Mouse (Mus musculus) forebrain, embryonic 14.5 days (tissue): ENCODE measurements around the gene Fibcd1. TPM values are rescaled to one million over a fixed set of nuclear protein-coding genes. Genes with fewer than 3 reads are reported as not detected.

Source experiments
- ATAC-seq: fragments of 200-750 bp; cut with Nextera tagmentation; 2 replicates; pipeline ENCODE4 v1.8.0; 2017; ENCODE audit warnings: mild to moderate bottlenecking, moderate library complexity
- DNase-seq: peaks from one replicate; pipeline ENCODE4 v3.0.0-alpha.2; 2015; ENCODE audit warnings: low spot score
- H3K27ac ChIP-seq: fragments of 300-500 bp; sonication (generic); 2 replicates; pipeline ENCODE4 v1.5.1; 2014; ENCODE audit warnings: low read depth, mild to moderate bottlenecking, control low read depth, low read length, moderate library complexity
- H3K27me3 ChIP-seq: fragments of 300-500 bp; sonication (generic); replicated peaks from 2 replicates; pipeline ENCODE4 v1.6.1; 2014; ENCODE audit warnings: low read length, control low read depth, mixed read lengths; ENCODE audit not compliant: control insufficient read depth, insufficient read depth
- H3K36me3 ChIP-seq: fragments of 300-500 bp; sonication (generic); 2 replicates; pipeline ENCODE4 v1.6.1; 2014; ENCODE audit warnings: low read length, control low read depth; ENCODE audit not compliant: control insufficient read depth, insufficient read depth
- H3K4me1 ChIP-seq: fragments of 300-500 bp; sonication (generic); 2 replicates; pipeline ENCODE4 v1.6.1; 2014; ENCODE audit warnings: antibody characterized with exemption, low read length, control low read depth; ENCODE audit not compliant: control insufficient read depth, insufficient read depth
- H3K4me2 ChIP-seq: fragments of 300-500 bp; sonication (generic); 2 replicates; pipeline ENCODE4 v1.6.1; 2014; ENCODE audit warnings: mild to moderate bottlenecking, control low read depth, low read length
- H3K4me3 ChIP-seq: fragments of 300-500 bp; sonication (generic); 2 replicates; pipeline ENCODE4 v1.5.1; 2014; ENCODE audit warnings: low read depth, low read length, control low read depth
- H3K9ac ChIP-seq: fragments of 300-500 bp; sonication (generic); 2 replicates; pipeline ENCODE4 v1.6.1; 2014; ENCODE audit warnings: mild to moderate bottlenecking, low read length, control low read depth, moderate library complexity
- H3K9me3 ChIP-seq: fragments of 300-500 bp; sonication (generic); replicated peaks from 2 replicates; pipeline ENCODE4 v1.6.1; 2016; ENCODE audit warnings: low read length, control low read depth, mixed read lengths; ENCODE audit not compliant: control insufficient read depth
- WGBS: fragments of 180-500 bp; shearing (Covaris S2); extraction: QIAGEN DNeasy Blood & Tissue Kit; methylation state at CpG from one replicate; pipeline ENCODE4 v1.1.7; 2014; 5-methylcytosine and 5-hydroxymethylcytosine counted together
- polyA plus RNA-seq: library from polyadenylated mRNA; unstranded; fragments of >200 nt; fragmentation: Nextera tagmentation; extraction: Ambion mirVana; gene quantifications from 2 replicates; pipeline ENCODE4 v1.2.1, GENCODE M21; 2014

The Fibcd1 gene
- polyA plus RNA-seq, 1 experiment from 2014 or later = 3.0 TPM

DNA sequence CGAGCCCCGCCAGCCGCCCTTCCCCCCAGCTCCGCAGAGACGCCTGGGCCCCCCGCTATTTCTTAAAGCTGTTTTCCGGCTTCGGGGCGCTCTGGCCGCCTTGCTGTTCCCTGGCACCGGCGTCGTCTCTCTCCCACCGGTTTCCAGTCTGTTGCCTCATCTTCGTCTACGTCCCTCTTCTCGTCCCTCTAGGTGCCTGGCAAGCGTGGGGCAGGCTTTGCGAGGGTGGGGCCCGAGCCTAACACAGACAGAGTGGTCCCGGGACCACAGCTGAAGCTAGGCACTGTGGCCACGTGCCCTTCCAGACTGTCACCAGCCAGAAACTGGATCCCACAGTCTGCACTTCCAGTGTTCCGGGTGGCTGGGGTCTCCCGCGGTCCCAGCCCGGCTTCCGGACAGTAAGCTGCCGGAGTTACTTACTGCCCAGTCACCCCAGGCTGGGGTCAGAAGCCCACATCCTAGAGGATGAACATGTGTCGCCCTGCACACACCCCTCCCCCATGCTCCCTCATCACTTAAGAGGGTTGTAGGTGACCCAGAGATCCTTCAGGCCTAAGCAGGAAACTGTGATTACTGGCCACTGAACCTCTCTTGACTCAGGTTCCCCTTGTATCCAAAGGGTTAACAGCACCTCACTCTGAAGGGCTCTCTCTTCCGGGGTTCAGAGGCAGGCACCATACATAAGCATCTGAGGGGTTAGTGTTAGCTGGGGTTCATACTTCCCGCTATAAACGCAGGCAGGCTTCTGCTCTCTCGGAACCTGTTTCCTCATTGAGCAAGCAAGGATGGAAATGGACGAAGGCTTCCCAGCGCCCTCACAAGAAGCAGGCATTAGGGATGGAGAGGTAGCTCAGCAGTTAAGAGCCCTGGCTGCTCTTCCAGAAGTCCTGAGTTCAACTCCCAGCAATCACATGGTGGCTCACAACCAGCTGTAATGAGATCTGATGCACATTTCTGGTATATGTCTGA, 1.2 kb upstream of the Fibcd1 start:
- WGBS = 3% methylated on average over 35 of the region's 35 CpGs
- DNase-seq = no peak
- peaks cover 46% of the 10 kb centered on the region for H3K27me3 ChIP-seq
- no peaks in the 10 kb centered on the region for H3K36me3 ChIP-seq
- H3K27ac ChIP-seq = no peak overlapping the region
- peak overlapping the region; percentile 42 for H3K4me3 ChIP-seq
- H3K9me3 ChIP-seq = no peaks in the 10 kb centered on the region
- H3K9ac ChIP-seq = peak overlapping the region; percentile 59
- H3K4me2 ChIP-seq = peak overlapping the region; percentile 92
- H3K4me1 ChIP-seq = peaks cover 18% of the 10 kb centered on the region; the same call in 1 of the 2 replicates
- no peak for ATAC-seq

DNA sequence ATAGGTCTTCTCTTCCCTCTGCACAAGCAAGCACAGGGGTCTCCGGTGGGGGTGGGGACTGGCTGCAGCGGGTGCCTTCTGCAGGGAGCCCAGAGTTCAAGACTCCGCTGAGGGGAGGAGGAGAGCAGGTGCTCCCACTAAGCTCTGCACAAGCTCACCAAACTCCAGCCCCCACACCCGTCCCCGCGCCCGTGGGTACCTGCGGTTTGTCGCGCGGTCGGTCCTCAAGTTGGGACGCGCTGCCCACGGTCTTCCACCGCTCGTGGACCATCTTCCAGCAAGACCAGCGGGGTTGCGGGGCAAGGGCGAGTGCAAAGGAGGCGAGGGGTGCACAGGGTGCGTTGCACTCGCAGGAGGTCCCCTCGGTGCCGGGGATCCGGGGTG, 301 bp downstream of the Fibcd1 start:
- H3K27me3 ChIP-seq = peaks cover 46% of the 10 kb centered on the region
- no peak overlapping the region for H3K27ac ChIP-seq
- peaks cover 18% of the 10 kb centered on the region; the same call in 1 of the 2 replicates for H3K4me1 ChIP-seq
- peak overlapping the region; percentile 42 for H3K4me3 ChIP-seq
- H3K4me2 ChIP-seq = peak overlapping the region; percentile 92
- H3K36me3 ChIP-seq = no peaks in the 10 kb centered on the region
- peak overlapping the region; percentile 59 for H3K9ac ChIP-seq
- ATAC-seq = no peak
- no peak for DNase-seq
- under 1% methylated on average over 23 of the region's 26 CpGs for WGBS
- H3K9me3 ChIP-seq = no peaks in the 10 kb centered on the region

DNA sequence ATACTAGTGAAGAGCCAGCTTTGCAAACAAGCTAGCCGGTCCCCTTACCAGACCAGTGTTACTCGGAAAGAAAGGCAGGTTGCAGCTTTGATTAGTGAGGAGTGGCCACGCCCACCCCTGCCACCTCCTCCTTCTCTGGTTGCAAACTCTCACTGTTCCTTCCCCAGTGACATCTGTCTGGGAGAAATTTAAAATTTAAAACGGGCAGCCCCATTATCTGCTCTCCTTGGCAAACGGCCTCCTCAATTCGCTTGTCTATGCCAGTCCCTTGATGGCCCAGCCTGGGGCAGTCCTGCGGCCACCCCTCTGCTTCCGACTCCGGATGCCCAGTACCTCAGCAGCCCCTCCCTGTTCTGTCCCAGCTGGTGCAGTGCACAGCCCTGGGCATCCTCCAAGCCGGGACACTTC, 1.1 kb downstream of the Fibcd1 start:
- H3K4me1 ChIP-seq = peaks cover 18% of the 10 kb centered on the region; the same call in 1 of the 2 replicates
- H3K27ac ChIP-seq = no peak overlapping the region
- no peaks in the 10 kb centered on the region for H3K36me3 ChIP-seq
- peak; percentile 77 for ATAC-seq
- H3K27me3 ChIP-seq = peaks cover 46% of the 10 kb centered on the region
- no peaks in the 10 kb centered on the region for H3K9me3 ChIP-seq
- peak; percentile 78 for DNase-seq
- 3% methylated on average over 10 of the region's 10 CpGs for WGBS
- no peak overlapping the region for H3K9ac ChIP-seq
- 0 out of 2 replicates have a peak overlapping the region, but pooled peaks have one; percentile 1 for H3K4me3 ChIP-seq
- H3K4me2 ChIP-seq = peak overlapping the region; percentile 92; the same call in 1 of the 2 replicates

DNA sequence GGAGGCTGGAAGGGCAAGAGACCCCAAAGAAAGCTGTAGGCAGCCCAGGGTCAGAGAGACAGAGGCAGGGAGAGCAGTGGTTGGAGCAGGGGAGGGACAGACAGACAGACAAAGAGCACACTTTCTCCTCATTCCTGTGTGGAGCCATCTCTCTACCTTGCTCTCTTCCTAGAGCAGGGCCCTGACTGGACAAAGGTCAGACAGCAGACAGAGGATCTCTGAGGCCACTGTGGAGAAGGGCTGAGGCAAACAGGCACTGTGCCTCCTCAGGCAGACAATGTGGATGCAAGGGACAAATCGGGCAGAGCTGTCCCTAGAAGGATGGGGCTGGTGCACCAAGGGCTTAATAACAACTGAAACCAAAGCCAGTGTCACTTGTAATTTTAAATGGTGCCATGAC, 6.9 kb downstream of the Fibcd1 start:
- Histone ChIP-seq H3K4me1 (no peaks in the 10 kb centered on the region), H3K9me3 (no peaks in the 10 kb centered on the region), H3K9ac (no peak overlapping the region), H3K27ac (no peak overlapping the region), H3K4me3 (no peak overlapping the region), H3K27me3 (peaks cover 12% of the 10 kb centered on the region; the same call in 1 of the 2 replicates), H3K36me3 (no peaks in the 10 kb centered on the region), H3K4me2 (no peak overlapping the region)
- DNase-seq = no peak
- ATAC-seq = no peak
- 64% methylated on average over 1 of the region's 1 CpGs for WGBS

DNA sequence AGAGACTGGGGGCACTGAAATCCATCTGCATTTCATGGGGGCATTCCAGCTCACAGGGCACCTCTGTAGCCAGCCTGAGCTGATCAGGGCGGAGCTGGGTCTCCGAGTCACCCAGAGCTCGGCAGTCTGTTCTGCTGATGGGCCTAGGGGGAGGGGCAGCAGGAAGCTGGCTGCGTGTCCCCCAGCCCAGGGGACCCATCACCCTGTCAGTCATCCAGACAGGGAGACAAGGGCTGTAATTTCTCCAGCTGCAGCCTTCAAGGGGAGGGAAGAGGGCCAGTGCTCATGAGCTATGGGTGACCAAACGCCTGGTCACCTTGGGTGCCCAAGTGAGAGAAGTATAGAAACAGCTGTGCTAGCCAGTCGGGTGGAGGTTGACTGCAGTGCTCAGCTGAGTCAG, 8.8 kb downstream of the Fibcd1 start:
- no peak for DNase-seq
- no peak overlapping the region for H3K4me3 ChIP-seq
- H3K9ac ChIP-seq = no peak overlapping the region
- ATAC-seq = no peak
- 37% methylated on average over 6 of the region's 6 CpGs for WGBS
- H3K4me1 ChIP-seq = no peaks in the 10 kb centered on the region
- H3K36me3 ChIP-seq = no peaks in the 10 kb centered on the region
- no peak overlapping the region for H3K27ac ChIP-seq
- H3K27me3 ChIP-seq = 0 out of 2 replicates have a peak, but pooled peaks cover 3% of the 10 kb centered on the region
- no peak overlapping the region for H3K4me2 ChIP-seq
- H3K9me3 ChIP-seq = no peaks in the 10 kb centered on the region

DNA sequence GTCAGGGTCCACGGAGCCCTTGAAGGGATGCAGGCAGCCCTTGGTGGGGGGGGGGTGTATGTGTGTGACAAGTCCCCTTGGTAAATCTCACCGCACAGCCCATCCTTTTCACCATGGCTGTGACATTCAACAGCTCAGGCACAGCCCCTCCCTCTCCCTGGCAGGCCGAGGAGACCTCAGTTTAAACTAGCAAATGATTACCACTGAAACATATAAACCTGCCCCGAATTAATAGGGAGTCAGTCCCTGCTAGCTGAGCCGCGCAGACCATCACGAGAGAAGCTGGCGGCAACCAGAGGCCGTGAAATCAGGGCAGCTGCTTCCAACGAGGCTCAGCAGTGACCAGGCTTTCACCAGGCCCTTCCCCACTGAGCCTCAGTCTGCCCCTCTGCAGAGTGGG, 9.7 kb downstream of the Fibcd1 start:
- WGBS = 66% methylated on average over 10 of the region's 10 CpGs
- no peak overlapping the region for H3K27ac ChIP-seq

DNA sequence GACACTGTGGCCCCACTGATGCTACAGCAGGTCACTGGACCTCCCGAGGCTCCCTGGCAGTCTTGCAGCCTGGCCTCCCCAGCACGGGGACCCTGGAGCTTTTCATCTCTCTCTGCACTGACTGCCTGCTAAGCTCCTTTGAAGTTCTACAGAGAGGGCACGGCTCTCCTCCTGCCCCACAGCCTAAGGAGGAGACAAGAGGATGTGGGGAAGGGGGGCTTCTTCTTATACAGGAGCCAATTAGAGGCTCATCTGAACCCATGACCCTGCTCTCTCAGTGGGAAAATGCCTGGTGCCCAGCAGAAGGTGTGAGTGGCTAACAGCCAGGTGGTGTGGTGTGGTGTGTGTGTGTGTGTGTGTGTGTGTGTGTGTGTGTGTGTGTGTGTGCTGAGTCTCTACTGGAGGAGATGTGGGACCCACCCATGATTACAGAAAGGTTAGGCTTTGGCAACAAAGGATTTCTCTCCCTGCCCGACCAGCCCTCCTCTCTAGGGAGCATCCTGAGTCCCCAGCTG, 17.4 kb downstream of the Fibcd1 start:
- DNase-seq (peak; percentile 51), ATAC-seq (peak; percentile 53)
- peaks cover 21% of the 10 kb centered on the region for H3K4me1 ChIP-seq
- H3K4me2 ChIP-seq = peak overlapping the region; percentile 24; the same call in 1 of the 2 replicates
- 3% methylated on average over 4 of the region's 4 CpGs for WGBS
- peak overlapping the region; percentile 66 for H3K27ac ChIP-seq
- no peaks in the 10 kb centered on the region for H3K9me3 ChIP-seq
- H3K4me3 ChIP-seq = no peak overlapping the region
- peak overlapping the region; percentile 17; the same call in 1 of the 2 replicates for H3K9ac ChIP-seq
- 0 out of 2 replicates have a peak, but pooled peaks cover 4% of the 10 kb centered on the region for H3K27me3 ChIP-seq
- no peaks in the 10 kb centered on the region for H3K36me3 ChIP-seq

More for the DNA sequence above, 9.7 kb downstream of the Fibcd1 start:
- no peak for ATAC-seq
- no peaks in the 10 kb centered on the region for H3K9me3 ChIP-seq
- no peak overlapping the region for H3K9ac ChIP-seq
- 0 out of 2 replicates have a peak, but pooled peaks cover 3% of the 10 kb centered on the region for H3K27me3 ChIP-seq
- H3K36me3 ChIP-seq = no peaks in the 10 kb centered on the region
- DNase-seq = no peak
- no peaks in the 10 kb centered on the region for H3K4me1 ChIP-seq
- no peak overlapping the region for H3K4me3 ChIP-seq
- no peak overlapping the region for H3K4me2 ChIP-seq

DNA sequence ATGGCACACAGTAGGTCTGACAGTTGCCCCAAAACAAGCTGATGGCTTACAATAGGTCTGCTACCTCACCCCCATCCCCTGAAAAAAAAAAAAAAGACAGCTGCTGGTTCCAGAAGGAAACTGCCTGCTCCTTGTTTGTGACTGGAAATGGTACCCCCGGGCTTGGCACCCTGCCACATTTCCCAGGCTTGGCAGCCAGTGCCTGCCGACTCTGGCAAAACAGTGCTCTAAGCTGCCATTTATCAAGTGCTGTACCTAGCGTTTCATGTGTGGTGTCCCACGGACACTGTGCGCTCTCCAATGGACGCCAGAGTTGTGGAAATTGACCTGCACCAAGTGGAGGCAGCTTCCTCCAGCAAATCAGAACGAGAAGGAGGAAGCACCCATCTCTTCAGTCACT, 17.9 kb downstream of the Fibcd1 start:
- no peaks in the 10 kb centered on the region for H3K9me3 ChIP-seq
- H3K4me1 ChIP-seq = peaks cover 25% of the 10 kb centered on the region
- peak overlapping the region; percentile 24; the same call in 1 of the 2 replicates for H3K4me2 ChIP-seq

More for the DNA sequence above, 17.9 kb downstream of the Fibcd1 start:
- DNase-seq = peak; percentile 95
- H3K4me3 ChIP-seq = no peak overlapping the region
- H3K9ac ChIP-seq = peak overlapping the region; percentile 17; the same call in 1 of the 2 replicates
- peak; percentile 77 for ATAC-seq
- WGBS = 18% methylated on average over 7 of the region's 7 CpGs
- H3K27me3 ChIP-seq = 0 out of 2 replicates have a peak, but pooled peaks cover 4% of the 10 kb centered on the region
- H3K27ac ChIP-seq = peak overlapping the region; percentile 66
- no peaks in the 10 kb centered on the region for H3K36me3 ChIP-seq
